Mouse (Mus musculus) hindbrain, postnatal 0 days (tissue): ENCODE results near the gene Gps1. TPM values are rescaled to one million over a fixed set of nuclear protein-coding genes. Genes with fewer than 3 reads are reported as not detected.
"Not testable (repeated sequence)": the region's sequence is repeated elsewhere in the genome, so short reads cannot be mapped to it uniquely, and the experiment has no call there.

Experiments used
- ATAC-seq: fragments of 200-750 bp; cut with Nextera tagmentation; 2 replicates; pipeline ENCODE4 v1.8.0; 2017; ENCODE audit warnings: mild to moderate bottlenecking, moderate TSS enrichment, moderate library complexity
- DNase-seq: peaks from one replicate; pipeline ENCODE4 v3.0.0-alpha.2; 2015; ENCODE audit warnings: low spot score
- H3K27ac ChIP-seq: fragments of 300-500 bp; sonication (generic); 2 replicates; pipeline ENCODE4 v1.5.1; 2014; ENCODE audit warnings: mild to moderate bottlenecking
- H3K27me3 ChIP-seq: fragments of 300-500 bp; sonication (generic); 2 replicates; pipeline ENCODE4 v1.6.1; 2014; ENCODE audit warnings: low read length, mixed read lengths; ENCODE audit not compliant: insufficient read depth
- H3K36me3 ChIP-seq: fragments of 300-500 bp; sonication (generic); 2 replicates; pipeline ENCODE4 v1.6.1; 2014; ENCODE audit warnings: low read length, mixed read lengths; ENCODE audit not compliant: insufficient read depth
- H3K4me1 ChIP-seq: fragments of 300-500 bp; sonication (generic); 2 replicates; pipeline ENCODE4 v1.6.1; 2014; ENCODE audit warnings: antibody characterized with exemption, low read length, mixed read lengths; ENCODE audit not compliant: insufficient read depth
- H3K4me2 ChIP-seq: fragments of 300-500 bp; sonication (generic); 2 replicates; pipeline ENCODE4 v1.6.1; 2014; ENCODE audit warnings: low read depth, mild to moderate bottlenecking, low read length, moderate library complexity, mixed read lengths
- H3K4me3 ChIP-seq: fragments of 300-500 bp; sonication (generic); 2 replicates; pipeline ENCODE4 v1.5.1; 2014; ENCODE audit warnings: low read length
- H3K9ac ChIP-seq: fragments of 300-500 bp; sonication (generic); replicated peaks from 2 replicates; pipeline ENCODE4 v1.6.1; 2014; ENCODE audit warnings: mild to moderate bottlenecking, low read length, moderate library complexity, mixed read lengths
- H3K9me3 ChIP-seq: fragments of 300-500 bp; sonication (generic); 2 replicates; pipeline ENCODE4 v1.6.1; 2016; ENCODE audit warnings: low read length, mixed read lengths
- CTCF ChIP-seq: IDR thresholded peaks from 2 replicates; pipeline ENCODE4 v1.5.1; 2016; ENCODE audit warnings: antibody characterized with exemption, control low read depth, low read depth
- WGBS: fragments of 180-500 bp; shearing (Covaris S2); extraction: QIAGEN DNeasy Blood & Tissue Kit; methylation state at CpG from one replicate; pipeline ENCODE4 v1.1.7; 2014; 5-methylcytosine and 5-hydroxymethylcytosine counted together
- polyA plus RNA-seq: library from polyadenylated mRNA; unstranded; fragments of >200 nt; fragmentation: Nextera tagmentation; extraction: Ambion mirVana; gene quantifications from 2 replicates; pipeline ENCODE4 v1.2.1, GENCODE M21; 2015
- total RNA-seq: library from RNA; depleted of rRNA; stranded (reverse); fragments of >200 nt; gene quantifications from 2 replicates; pipeline ENCODE4 v1.2.3, GENCODE M21; 2014

Gps1 gene
- total and polyA plus RNA-seq, 2 experiments from 2014 or later: 242 to 314 TPM

GRCm38 (mm10) chr11:120772749-120773148 is 11.3 kb upstream of the Gps1 start:
- H3K4me3 ChIP-seq: no peak overlapping the region
- H3K9me3 ChIP-seq: no peaks in the 10 kb centered on the region
- H3K36me3 ChIP-seq: no peaks in the 10 kb centered on the region
- no peak for ATAC-seq
- DNase-seq: no peak
- no peak overlapping the region for H3K9ac ChIP-seq
- H3K4me1 ChIP-seq: no peaks in the 10 kb centered on the region
- no peak overlapping the region for H3K4me2 ChIP-seq
- no peak overlapping the region for H3K27ac ChIP-seq
- 80% methylated on average over 3 of the region's 3 CpGs for WGBS
- no peaks in the 10 kb centered on the region for H3K27me3 ChIP-seq
- TF ChIP-seq CTCF: no peak

- Histone ChIP-seq H3K27ac (no peak overlapping the region), H3K36me3 (no peaks in the 10 kb centered on the region), H3K9me3 (no peaks in the 10 kb centered on the region), H3K4me1 (no peaks in the 10 kb centered on the region), H3K27me3 (no peaks in the 10 kb centered on the region), H3K9ac (no peak overlapping the region), H3K4me3 (no peak overlapping the region), H3K4me2 (no peak overlapping the region)
- WGBS: 78% methylated on average over 7 of the region's 7 CpGs
- no peak for ATAC-seq
- no peak for DNase-seq
- no peak for TF ChIP-seq CTCF
Measured at GRCm38 (mm10) chr11:120773463-120774190, 10.4 kb upstream of the Gps1 start.

- no peaks in the 10 kb centered on the region for H3K27me3 ChIP-seq
- H3K27ac ChIP-seq: no peak overlapping the region
- no peak overlapping the region for H3K4me2 ChIP-seq
- H3K4me3 ChIP-seq: no peak overlapping the region
- WGBS: 23% methylated on average over 15 of the region's 15 CpGs
- no peak overlapping the region for H3K9ac ChIP-seq
- peak; percentile 100 for TF ChIP-seq CTCF
- peaks cover 11% of the 10 kb centered on the region for H3K36me3 ChIP-seq
- DNase-seq (peak; percentile 96), ATAC-seq (peak; percentile 93)
- H3K4me1 ChIP-seq: no peaks in the 10 kb centered on the region
- no peaks in the 10 kb centered on the region for H3K9me3 ChIP-seq
Measured at GRCm38 (mm10) chr11:120775774-120776469, 8.2 kb upstream of the Gps1 start.

GRCm38 (mm10) chr11:120777123-120777522 is 6.9 kb upstream of the Gps1 start:
- no peak for DNase-seq

GRCm38 (mm10) chr11:120779876-120780275 is 4.2 kb upstream of the Gps1 start:
- no peak for ATAC-seq
- WGBS: 83% methylated on average over 1 of the region's 1 CpGs
- H3K4me2 ChIP-seq: no peak overlapping the region

More at GRCm38 (mm10) chr11:120777123-120777522, 6.9 kb upstream of the Gps1 start:
- ATAC-seq: no peak
- Histone ChIP-seq H3K4me1 (no peaks in the 10 kb centered on the region), H3K27ac (no peak overlapping the region), H3K4me2 (no peak overlapping the region), H3K36me3 (peaks cover 16% of the 10 kb centered on the region), H3K9ac (no peak overlapping the region), H3K4me3 (no peak overlapping the region), H3K9me3 (no peaks in the 10 kb centered on the region), H3K27me3 (no peaks in the 10 kb centered on the region)
- WGBS: 24% methylated on average over 6 of the region's 6 CpGs
- TF ChIP-seq CTCF: no peak

DNA sequence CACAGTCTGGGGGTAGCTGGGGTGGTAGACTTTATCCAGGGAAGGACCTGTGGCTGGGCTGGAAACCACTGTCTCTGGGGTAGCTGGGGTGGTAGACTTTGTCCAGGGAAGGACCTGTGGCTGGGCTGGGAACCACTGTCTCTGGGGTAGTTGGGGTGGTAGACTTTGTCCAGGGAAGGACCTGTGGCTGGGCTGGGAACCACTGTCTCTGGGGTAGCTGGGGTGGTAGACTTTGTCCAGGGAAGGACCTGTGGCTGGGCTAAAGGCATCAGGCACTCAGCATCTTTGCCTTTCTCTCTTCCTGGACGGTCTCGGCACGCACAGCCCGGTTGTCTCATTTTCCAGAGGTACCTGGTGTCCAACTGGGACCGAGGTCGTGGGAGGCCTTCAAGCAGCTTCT is 2.7 kb upstream of the Gps1 start:
- not testable (repeated sequence) for DNase-seq, H3K27ac ChIP-seq, H3K9ac ChIP-seq, H3K4me2 ChIP-seq, H3K4me3 ChIP-seq, H3K27me3 ChIP-seq, H3K9me3 ChIP-seq, ATAC-seq
- WGBS: 96% methylated on average over 6 of the region's 6 CpGs
- Histone ChIP-seq H3K36me3 (peaks cover 24% of the 10 kb centered on the region), H3K4me1 (peaks cover 13% of the 10 kb centered on the region; the same call in 1 of the 2 replicates)

More at GRCm38 (mm10) chr11:120779876-120780275, 4.2 kb upstream of the Gps1 start:
- Histone ChIP-seq H3K4me1 (peaks cover 7% of the 10 kb centered on the region; the same call in 1 of the 2 replicates), H3K4me3 (no peak overlapping the region), H3K36me3 (peaks cover 24% of the 10 kb centered on the region), H3K27me3 (no peaks in the 10 kb centered on the region), H3K9ac (no peak overlapping the region), H3K27ac (no peak overlapping the region), H3K9me3 (no peaks in the 10 kb centered on the region)
- TF ChIP-seq CTCF: no peak
- no peak for DNase-seq
